Comparison of ENCODE assay signal across 13 mouse cellular contexts in the genomic region with DNA sequence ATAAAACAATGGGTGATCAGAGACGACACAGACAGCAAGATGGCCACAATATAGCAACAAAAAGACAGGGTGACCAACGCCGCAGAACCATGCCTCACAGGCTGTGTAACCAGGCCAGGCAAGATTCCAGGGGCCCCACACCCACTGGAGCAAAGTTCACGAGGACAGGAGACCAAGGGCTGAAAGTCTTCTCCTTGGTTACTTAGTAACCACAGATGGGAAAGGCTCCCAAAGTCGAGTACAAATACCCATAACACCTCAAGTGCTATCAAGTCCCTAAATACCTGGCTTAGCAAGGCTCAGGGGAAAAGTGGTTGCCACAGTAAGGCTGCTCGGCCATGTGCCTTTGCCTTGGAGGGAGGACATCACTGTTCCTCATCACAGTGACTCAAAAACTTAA. TPM values are rescaled to one million over a fixed set of nuclear protein-coding genes. Genes with fewer than 3 reads are reported as not detected.
DNase-seq lines count a peak whose midpoint lies in the region; ATAC-seq and TF ChIP-seq lines count a peak whose summit lies in the region.
"Had no signal": no experiment of that assay in that cellular context is flagged by ENCODE, and none has a peak within 500 bp of the region (broad histone marks: within the 10 kb centered on the region; RNA-seq: fewer than 3 reads in every experiment).

No protein-coding gene starts in this region.

- no peak for TF ChIP-seq CTCF in gastrocnemius, adult 2 months (IDR thresholded peaks at IDR 0.05)

- peaks cover 5% of the 10 kb centered on the region; the same call in 1 of the 2 replicates for H3K36me3 ChIP-seq in kidney, embryonic 16.5 days (ENCODE audit: insufficient read depth, low read length)
- H3K36me3 ChIP-seq in liver, embryonic 15.5 days (replicated peaks): no peaks in the 10 kb centered on the region
- H3K36me3 ChIP-seq in stomach, embryonic 14.5 days (ENCODE audit: control insufficient read depth, insufficient read depth, low read length): peaks cover 6% of the 10 kb centered on the region; the same call in 1 of the 2 replicates
- peaks cover 31% of the 10 kb centered on the region for H3K36me3 ChIP-seq in embryonic facial prominence, embryonic 10.5 days (replicated peaks)

- WGBS in kidney, embryonic 16.5 days: 56% methylated on average over 6 of the region's 6 CpGs
- WGBS in liver, embryonic 15.5 days (ENCODE audit: insufficient replicate concordance): 51% methylated on average over 6 of the region's 6 CpGs
- 55% methylated on average over 6 of the region's 6 CpGs for WGBS in stomach, embryonic 14.5 days
- WGBS in embryonic facial prominence, embryonic 10.5 days: 77% methylated on average over 6 of the region's 6 CpGs

- peak; percentile 46 for DNase-seq in gastrocnemius, adult 2 months
- no peak for DNase-seq in gastrocnemius, postnatal 10 days
- no peak for DNase-seq in embryonic facial prominence, embryonic 10.5 days (ENCODE audit: low spot score)
- no peak for DNase-seq in retina, embryonic 14.5 days (ENCODE audit: low spot score)
- no peak for DNase-seq in frontal cortex, postnatal 14 days (ENCODE audit: low spot score in 2 of 2)
- DNase-seq: cerebellum, adult 9-11 months; right cerebral cortex, postnatal 14 days had no signal

- 0 out of 2 replicates have a peak overlapping the region, but pooled peaks have one; percentile 1 for H3K27ac ChIP-seq in gastrocnemius, adult 2 months
- H3K27ac ChIP-seq in kidney, embryonic 16.5 days (ENCODE audit: low read length): peak overlapping the region; percentile 80
- peak overlapping the region; percentile 74 for H3K27ac ChIP-seq in liver, embryonic 15.5 days (replicated peaks)
- no peak overlapping the region; the same call in 1 of the 2 replicates for H3K27ac ChIP-seq in stomach, embryonic 14.5 days (ENCODE audit: low read length)
- H3K27ac ChIP-seq in embryonic facial prominence, embryonic 10.5 days (replicated peaks): no peak overlapping the region
- H3K27ac ChIP-seq: heart, embryonic 13.5 days had no signal

- intact Hi-C loops in gastrocnemius, adult 2 months (cut with DNase I): no loop called here

- 0 out of 2 replicates have a peak overlapping the region, but pooled peaks have one; percentile 19 for H3K4me3 ChIP-seq in gastrocnemius, adult 2 months
- H3K4me3 ChIP-seq in kidney, embryonic 16.5 days (ENCODE audit: low read length): no peak overlapping the region
- no peak overlapping the region for H3K4me3 ChIP-seq in liver, embryonic 15.5 days (replicated peaks)
- H3K4me3 ChIP-seq in stomach, embryonic 14.5 days (ENCODE audit: low read depth, low read length): no peak overlapping the region
- H3K4me3 ChIP-seq in embryonic facial prominence, embryonic 10.5 days: no peak overlapping the region
- H3K4me3 ChIP-seq: heart, embryonic 13.5 days had no signal

- H3K4me1 ChIP-seq in kidney, embryonic 16.5 days (ENCODE audit: insufficient read depth, low read length): peaks cover 66% of the 10 kb centered on the region
- peaks cover 66% of the 10 kb centered on the region for H3K4me1 ChIP-seq in liver, embryonic 15.5 days (replicated peaks)
- peaks cover 47% of the 10 kb centered on the region for H3K4me1 ChIP-seq in stomach, embryonic 14.5 days (ENCODE audit: control insufficient read depth, insufficient read depth, low read length)
- H3K4me1 ChIP-seq in embryonic facial prominence, embryonic 10.5 days: peaks cover 80% of the 10 kb centered on the region

- ATAC-seq in kidney, embryonic 16.5 days (ENCODE audit: low FRiP score, low TSS enrichment): peak; percentile 44
- peak; percentile 16; the same call in 1 of the 2 replicates for ATAC-seq in liver, embryonic 15.5 days (ENCODE audit: insufficient read depth)
- ATAC-seq in stomach, embryonic 14.5 days (ENCODE audit: insufficient number of reproducible peaks, insufficient read depth, low FRiP score, low read depth): peak; percentile 64; the same call in 1 of the 2 replicates
- ATAC-seq: hindbrain, embryonic 16.5 days had no signal

- no peaks in the 10 kb centered on the region for H3K9me3 ChIP-seq in kidney, embryonic 16.5 days (ENCODE audit: low read length)
- no peaks in the 10 kb centered on the region for H3K9me3 ChIP-seq in liver, embryonic 15.5 days (replicated peaks)
- H3K9me3 ChIP-seq in stomach, embryonic 14.5 days (ENCODE audit: control insufficient read depth, low read depth, low read length): no peaks in the 10 kb centered on the region
- H3K9me3 ChIP-seq in embryonic facial prominence, embryonic 10.5 days: no peaks in the 10 kb centered on the region
- H3K9me3 ChIP-seq: heart, embryonic 13.5 days had no signal

- H3K9ac ChIP-seq in kidney, embryonic 16.5 days (replicated peaks; ENCODE audit: low read length): 0 out of 2 replicates have a peak overlapping the region, but pooled peaks have one; percentile 27
- H3K9ac ChIP-seq in liver, embryonic 15.5 days: no peak overlapping the region
- no peak overlapping the region for H3K9ac ChIP-seq in stomach, embryonic 14.5 days (replicated peaks; ENCODE audit: low read depth, low read length)

- H3K4me2 ChIP-seq in kidney, embryonic 16.5 days (replicated peaks; ENCODE audit: low read depth, low read length): no peak overlapping the region
- peak overlapping the region; percentile 25; the same call in 1 of the 2 replicates for H3K4me2 ChIP-seq in liver, embryonic 15.5 days
- no peak overlapping the region for H3K4me2 ChIP-seq in stomach, embryonic 14.5 days (replicated peaks; ENCODE audit: low read depth, low read length)
- H3K4me2 ChIP-seq: heart, embryonic 13.5 days; midbrain, embryonic 11.5 days had no signal

- no peaks in the 10 kb centered on the region for H3K27me3 ChIP-seq in kidney, embryonic 16.5 days (ENCODE audit: insufficient read depth, low read length)
- H3K27me3 ChIP-seq in liver, embryonic 15.5 days: no peaks in the 10 kb centered on the region
- H3K27me3 ChIP-seq in stomach, embryonic 14.5 days (ENCODE audit: control insufficient read depth, insufficient read depth, low read length): no peaks in the 10 kb centered on the region
- no peaks in the 10 kb centered on the region for H3K27me3 ChIP-seq in embryonic facial prominence, embryonic 10.5 days (replicated peaks; ENCODE audit: low read depth, poor library complexity, severe bottlenecking)
- H3K27me3 ChIP-seq: heart, embryonic 13.5 days had no signal

RNA-seq across cellular contexts. Expression of gene Ski, which starts 16.5 kb away (rescaled TPM):
- 10 to 100 TPM; 28.5 to 35.6 TPM for total RNA-seq in gastrocnemius, adult 2 months (2021)
- 10 to 100 TPM; 68.1 to 79.6 TPM for total RNA-seq in gastrocnemius, postnatal 10 days (2021)
- 14.5 and 15.9 TPM in 2 replicates for polyA plus RNA-seq in kidney, embryonic 16.5 days (2015; fragmentation: Nextera tagmentation; extraction: Ambion mirVana)
- polyA plus RNA-seq in liver, embryonic 15.5 days (2015; fragmentation: Nextera tagmentation; extraction: Ambion mirVana): 2.1 and 2.6 TPM in 2 replicates
- polyA plus RNA-seq in stomach, embryonic 14.5 days (2014; fragmentation: Nextera tagmentation; extraction: Ambion mirVana): 29.6 and 32.0 TPM in 2 replicates
- 8.5 and 10.7 TPM in 2 replicates for polyA plus RNA-seq in embryonic facial prominence, embryonic 10.5 days (2016; fragmentation: Nextera tagmentation; extraction: Ambion mirVana)

RNA-seq across cellular contexts. Expression of gene Faap20, which starts 43.7 kb away (rescaled TPM):
- 1 to 10 TPM; 4.6 to 6.1 TPM for total RNA-seq in gastrocnemius, adult 2 months (2021)
- 10 to 100 TPM; 18.9 to 26.4 TPM for total RNA-seq in gastrocnemius, postnatal 10 days (2021)
- 77.4 and 77.8 TPM in 2 replicates for polyA plus RNA-seq in kidney, embryonic 16.5 days (2015; fragmentation: Nextera tagmentation; extraction: Ambion mirVana)
- 18.2 and 19.7 TPM in 2 replicates for polyA plus RNA-seq in liver, embryonic 15.5 days (2015; fragmentation: Nextera tagmentation; extraction: Ambion mirVana)
- 63.2 and 65.0 TPM in 2 replicates for polyA plus RNA-seq in stomach, embryonic 14.5 days (2014; fragmentation: Nextera tagmentation; extraction: Ambion mirVana)
- 99.6 and 100 TPM in 2 replicates for polyA plus RNA-seq in embryonic facial prominence, embryonic 10.5 days (2016; fragmentation: Nextera tagmentation; extraction: Ambion mirVana)

Comparison
In these comparisons a context has a peak if more than half of its experiments do, and no peak if none do; other contexts are left out.
1. H3K27ac ChIP-seq: peak in gastrocnemius, adult 2 months (single experiment), kidney, embryonic 16.5 days (single experiment) and liver, embryonic 15.5 days (single experiment); none in stomach, embryonic 14.5 days (single experiment) and embryonic facial prominence, embryonic 10.5 days (single experiment).
2. Peak in every context shown above with its lines, with median percentiles within 50 percentile points of each other: ATAC-seq.